Mouse (Mus musculus): Measurements from ENCODE around the gene Calcrl. TPM values are rescaled to one million over a fixed set of nuclear protein-coding genes. Genes with fewer than 3 reads are reported as not detected.

The Calcrl gene
- polyA plus RNA-seq, 1 experiment, result 0.81 TPM

DNA sequence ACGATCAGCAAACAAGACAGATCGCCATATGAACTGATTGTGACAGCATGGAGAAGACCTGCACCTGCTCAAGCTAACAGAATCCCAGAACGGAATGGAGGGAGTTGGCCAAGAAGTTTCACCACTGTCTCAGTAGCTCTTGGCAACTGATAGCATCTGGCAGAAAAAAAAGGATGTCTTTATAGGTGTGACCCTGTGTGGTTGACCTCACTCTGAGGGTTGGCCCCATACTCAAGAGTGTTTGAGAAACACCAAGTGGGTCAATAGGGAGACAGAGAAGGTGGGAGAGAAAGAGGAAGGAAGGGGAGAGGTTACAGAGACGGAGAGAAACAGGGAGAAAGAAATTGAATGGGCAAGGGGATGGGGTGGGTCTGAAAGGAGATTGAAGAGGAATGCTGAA, 41.4 kb downstream of the Calcrl start:
- no peak overlapping the region for H3K27ac ChIP-seq (ENCODE audit: insufficient read depth, low read depth, low read length)
- no peak overlapping the region for H3K4me3 ChIP-seq (ENCODE audit: low read depth, low read length)
- TF ChIP-seq POLR2A (IDR thresholded peaks at IDR 0.05; ENCODE audit: low read depth, low read length), result no peak
- TF ChIP-seq CTCF (IDR thresholded peaks at IDR 0.05; ENCODE audit: extremely low read depth, insufficient read length, insufficient replicate concordance, low read depth, low read length), result no peak
- H3K36me3 ChIP-seq (ENCODE audit: control insufficient read depth, insufficient read depth, low read length), result no peaks in the 10 kb centered on the region
- H3K27me3 ChIP-seq (ENCODE audit: control insufficient read depth, insufficient read depth, low read length), result no peaks in the 10 kb centered on the region
- WGBS, result 48% methylated on average over 4 of the region's 4 CpGs
- H3K4me1 ChIP-seq (ENCODE audit: control insufficient read depth, insufficient read depth, insufficient read length, low read length), result no peaks in the 10 kb centered on the region; the same call in 1 of the 2 replicates

DNA sequence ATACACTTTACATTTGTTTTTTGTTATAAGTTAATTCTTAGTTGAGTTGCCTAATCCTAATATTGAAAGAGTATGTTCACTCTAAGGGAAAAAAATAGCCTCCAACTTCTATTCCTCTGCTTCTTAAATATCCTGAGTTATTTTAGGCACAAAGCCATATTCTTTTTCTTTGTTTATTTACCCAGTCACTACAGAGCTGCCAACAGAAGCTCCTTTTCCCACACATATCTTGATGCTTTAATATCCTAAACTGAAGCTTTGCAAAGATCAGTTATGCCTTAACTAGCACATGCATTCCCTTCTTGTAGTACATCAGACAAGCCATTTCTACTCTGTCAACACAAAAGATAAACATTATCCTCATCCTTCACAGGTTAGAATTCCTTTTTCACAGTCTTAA, 42.7 kb downstream of the Calcrl start:
- TF ChIP-seq CTCF (IDR thresholded peaks at IDR 0.05; ENCODE audit: extremely low read depth, insufficient read length, insufficient replicate concordance, low read depth, low read length) (no peak), POLR2A (IDR thresholded peaks at IDR 0.05; ENCODE audit: low read depth, low read length) (no peak)
- H3K4me3 ChIP-seq (ENCODE audit: low read depth, low read length), result no peak overlapping the region
- no peaks in the 10 kb centered on the region; the same call in 1 of the 2 replicates for H3K4me1 ChIP-seq (ENCODE audit: control insufficient read depth, insufficient read depth, insufficient read length, low read length)
- H3K27me3 ChIP-seq (ENCODE audit: control insufficient read depth, insufficient read depth, low read length), result no peaks in the 10 kb centered on the region
- H3K27ac ChIP-seq (ENCODE audit: insufficient read depth, low read depth, low read length), result no peak overlapping the region
- no peaks in the 10 kb centered on the region for H3K36me3 ChIP-seq (ENCODE audit: control insufficient read depth, insufficient read depth, low read length)

DNA sequence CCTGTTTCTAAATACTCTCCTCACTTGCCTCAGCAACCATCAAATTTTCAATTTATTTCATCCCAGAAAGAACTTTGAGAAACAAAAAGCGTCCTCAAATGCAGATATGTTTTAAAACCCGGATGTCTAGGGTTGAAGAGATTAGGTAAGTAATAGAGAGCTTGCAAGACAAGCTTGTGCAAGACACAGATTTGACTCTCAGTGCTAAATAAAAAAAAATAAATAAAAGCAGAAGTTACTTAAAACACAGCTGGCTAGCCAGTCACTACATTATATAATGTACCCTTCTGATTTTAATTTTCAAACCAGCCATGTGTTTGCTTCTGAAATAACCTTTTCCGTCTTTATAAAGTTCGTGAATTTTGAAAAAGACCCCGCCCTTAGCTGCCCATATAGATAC, 43.2 kb downstream of the Calcrl start:
- Histone ChIP-seq H3K27ac (ENCODE audit: insufficient read depth, low read depth, low read length) (no peak overlapping the region), H3K36me3 (ENCODE audit: control insufficient read depth, insufficient read depth, low read length) (no peaks in the 10 kb centered on the region), H3K27me3 (ENCODE audit: control insufficient read depth, insufficient read depth, low read length) (no peaks in the 10 kb centered on the region), H3K4me1 (ENCODE audit: control insufficient read depth, insufficient read depth, insufficient read length, low read length) (no peaks in the 10 kb centered on the region; the same call in 1 of the 2 replicates), H3K4me3 (ENCODE audit: low read depth, low read length) (no peak overlapping the region)
- WGBS, result 81% methylated on average over 5 of the region's 5 CpGs
- TF ChIP-seq POLR2A (IDR thresholded peaks at IDR 0.05; ENCODE audit: low read depth, low read length) (no peak), CTCF (IDR thresholded peaks at IDR 0.05; ENCODE audit: extremely low read depth, insufficient read length, insufficient replicate concordance, low read depth, low read length) (no peak)

DNA sequence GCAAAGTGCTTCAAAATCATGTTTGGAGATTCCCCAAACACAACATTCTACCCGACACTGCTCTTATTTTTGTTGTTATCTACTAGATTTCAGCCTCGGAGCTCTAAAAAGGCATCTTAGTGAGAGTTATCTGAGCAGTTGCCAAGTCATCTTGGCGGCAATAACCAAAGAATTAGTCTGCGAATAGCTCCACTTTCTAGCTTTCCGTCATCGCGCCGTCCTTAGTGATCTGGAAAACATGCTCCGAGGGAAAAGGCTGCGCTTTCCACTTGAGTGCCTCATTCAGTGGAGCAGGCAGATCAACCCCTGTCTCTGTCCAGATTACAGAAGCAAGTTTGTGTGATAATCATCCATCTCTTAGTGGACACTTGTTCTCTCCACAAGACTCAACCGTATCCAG, 44.4 kb downstream of the Calcrl start:
- Histone ChIP-seq H3K27me3 (ENCODE audit: control insufficient read depth, insufficient read depth, low read length) (no peaks in the 10 kb centered on the region), H3K27ac (ENCODE audit: insufficient read depth, low read depth, low read length) (no peak overlapping the region), H3K36me3 (ENCODE audit: control insufficient read depth, insufficient read depth, low read length) (no peaks in the 10 kb centered on the region), H3K4me3 (ENCODE audit: low read depth, low read length) (no peak overlapping the region), H3K4me1 (ENCODE audit: control insufficient read depth, insufficient read depth, insufficient read length, low read length) (no peaks in the 10 kb centered on the region; the same call in 1 of the 2 replicates)
- WGBS, result 82% methylated on average over 11 of the region's 11 CpGs
- TF ChIP-seq POLR2A (IDR thresholded peaks at IDR 0.05; ENCODE audit: low read depth, low read length), result no peak
- TF ChIP-seq CTCF (IDR thresholded peaks at IDR 0.05; ENCODE audit: extremely low read depth, insufficient read length, insufficient replicate concordance, low read depth, low read length), result no peak

DNA sequence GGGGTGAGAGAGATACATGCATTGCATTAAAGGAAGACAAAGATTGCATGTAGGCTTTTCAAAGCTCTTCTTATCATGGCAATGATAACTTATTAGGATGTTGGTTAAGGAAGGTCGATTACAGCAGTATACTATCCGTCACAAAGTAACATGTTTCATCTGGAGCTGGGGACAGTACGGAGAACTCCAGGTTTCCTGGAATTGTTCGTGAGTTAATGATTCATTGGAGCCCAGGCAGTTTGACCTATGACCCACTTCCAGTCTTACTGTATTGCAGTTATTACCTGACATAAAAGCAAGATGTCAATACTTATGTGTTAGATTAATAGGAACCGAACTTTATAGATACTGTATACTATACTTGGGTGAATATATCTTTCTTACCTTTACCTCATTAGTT, 46.5 kb downstream of the Calcrl start:
- H3K27ac ChIP-seq (ENCODE audit: insufficient read depth, low read depth, low read length), result no peak overlapping the region
- WGBS, result 18% methylated on average over 5 of the region's 5 CpGs
- no peak overlapping the region for H3K4me3 ChIP-seq (ENCODE audit: low read depth, low read length)
- no peaks in the 10 kb centered on the region; the same call in 1 of the 2 replicates for H3K4me1 ChIP-seq (ENCODE audit: control insufficient read depth, insufficient read depth, insufficient read length, low read length)
- TF ChIP-seq POLR2A (IDR thresholded peaks at IDR 0.05; ENCODE audit: low read depth, low read length) (no peak), CTCF (IDR thresholded peaks at IDR 0.05; ENCODE audit: extremely low read depth, insufficient read length, insufficient replicate concordance, low read depth, low read length) (no peak)
- no peaks in the 10 kb centered on the region for H3K27me3 ChIP-seq (ENCODE audit: control insufficient read depth, insufficient read depth, low read length)
- no peaks in the 10 kb centered on the region for H3K36me3 ChIP-seq (ENCODE audit: control insufficient read depth, insufficient read depth, low read length)

DNA sequence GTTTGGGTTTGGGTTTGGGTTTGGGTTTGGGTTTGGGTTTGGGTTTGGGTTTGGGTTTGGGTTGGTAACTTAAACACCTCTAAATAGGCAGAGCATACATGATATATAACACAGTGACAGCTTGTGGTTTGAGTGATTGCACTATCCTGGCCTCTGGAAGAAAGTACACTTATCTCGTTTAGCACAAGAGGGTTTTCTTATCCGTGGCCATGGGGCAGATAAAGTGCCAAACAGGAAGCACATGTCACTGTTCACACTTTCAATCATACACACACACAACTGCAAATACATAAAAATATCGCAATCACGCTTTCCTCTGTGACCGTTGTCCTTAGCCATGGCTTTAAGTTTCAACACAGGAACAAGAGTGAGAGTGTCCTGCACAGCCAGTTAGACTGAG, 56.0 kb downstream of the Calcrl start:
- no peaks in the 10 kb centered on the region for H3K36me3 ChIP-seq (ENCODE audit: control insufficient read depth, insufficient read depth, low read length)
- no peak overlapping the region for H3K27ac ChIP-seq (ENCODE audit: insufficient read depth, low read depth, low read length)
- H3K4me3 ChIP-seq (ENCODE audit: low read depth, low read length), result no peak overlapping the region
- H3K27me3 ChIP-seq (ENCODE audit: control insufficient read depth, insufficient read depth, low read length), result no peaks in the 10 kb centered on the region
- TF ChIP-seq POLR2A (IDR thresholded peaks at IDR 0.05; ENCODE audit: low read depth, low read length) (no peak), CTCF (IDR thresholded peaks at IDR 0.05; ENCODE audit: extremely low read depth, insufficient read length, insufficient replicate concordance, low read depth, low read length) (no peak)
- H3K4me1 ChIP-seq (ENCODE audit: control insufficient read depth, insufficient read depth, insufficient read length, low read length), result no peaks in the 10 kb centered on the region
- 23% methylated on average over 5 of the region's 5 CpGs for WGBS

DNA sequence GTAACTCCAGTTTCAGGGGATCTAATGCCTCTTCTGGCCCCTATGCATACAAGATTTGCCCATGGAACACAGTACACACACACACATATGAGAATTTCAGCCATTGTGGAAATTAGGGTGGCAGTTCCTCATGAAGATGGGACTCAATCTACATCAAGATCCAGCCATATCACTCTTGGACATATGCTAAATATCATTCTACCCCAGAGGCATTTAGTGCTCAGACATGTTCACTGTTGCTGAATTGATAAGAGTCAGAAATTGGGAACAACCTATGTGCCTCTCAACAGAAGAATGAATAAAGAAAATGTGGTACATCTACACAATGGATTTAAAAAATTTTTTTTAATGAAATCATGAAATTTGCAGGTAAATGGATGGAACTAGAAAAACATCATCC, 58.5 kb downstream of the Calcrl start:
- Histone ChIP-seq H3K4me1 (ENCODE audit: control insufficient read depth, insufficient read depth, insufficient read length, low read length) (no peaks in the 10 kb centered on the region), H3K27ac (ENCODE audit: insufficient read depth, low read depth, low read length) (no peak overlapping the region), H3K36me3 (ENCODE audit: control insufficient read depth, insufficient read depth, low read length) (no peaks in the 10 kb centered on the region), H3K27me3 (ENCODE audit: control insufficient read depth, insufficient read depth, low read length) (no peaks in the 10 kb centered on the region), H3K4me3 (ENCODE audit: low read depth, low read length) (no peak overlapping the region)
- TF ChIP-seq POLR2A (IDR thresholded peaks at IDR 0.05; ENCODE audit: low read depth, low read length) (no peak), CTCF (IDR thresholded peaks at IDR 0.05; ENCODE audit: extremely low read depth, insufficient read length, insufficient replicate concordance, low read depth, low read length) (no peak)

DNA sequence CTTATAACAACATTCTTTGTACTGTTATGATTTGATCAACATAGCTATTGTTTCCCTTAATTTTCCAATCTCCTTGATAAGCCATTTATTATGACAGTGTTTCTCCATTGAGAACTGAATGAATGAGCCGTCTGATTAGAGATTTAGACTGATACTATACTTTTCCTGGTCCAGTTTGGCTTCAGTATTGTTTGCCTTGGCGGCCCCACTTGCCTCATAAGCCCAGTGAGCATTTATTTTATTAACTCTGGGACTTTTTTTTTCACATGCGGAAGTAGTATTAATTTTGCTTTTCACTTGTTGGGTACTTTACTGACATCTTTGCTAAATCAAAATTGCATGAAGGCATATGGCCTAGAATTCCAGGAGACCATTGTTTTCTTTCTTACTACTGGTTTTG, 59.9 kb downstream of the Calcrl start:
- WGBS, result 50% methylated on average over 3 of the region's 3 CpGs
- 0 out of 2 replicates have a peak, but pooled peaks cover 1% of the 10 kb centered on the region for H3K36me3 ChIP-seq (ENCODE audit: control insufficient read depth, insufficient read depth, low read length)
- no peak overlapping the region for H3K4me3 ChIP-seq (ENCODE audit: low read depth, low read length)
- no peaks in the 10 kb centered on the region for H3K27me3 ChIP-seq (ENCODE audit: control insufficient read depth, insufficient read depth, low read length)
- no peak overlapping the region for H3K27ac ChIP-seq (ENCODE audit: insufficient read depth, low read depth, low read length)
- H3K4me1 ChIP-seq (ENCODE audit: control insufficient read depth, insufficient read depth, insufficient read length, low read length), result no peaks in the 10 kb centered on the region
- TF ChIP-seq CTCF (IDR thresholded peaks at IDR 0.05; ENCODE audit: extremely low read depth, insufficient read length, insufficient replicate concordance, low read depth, low read length) (no peak), POLR2A (IDR thresholded peaks at IDR 0.05; ENCODE audit: low read depth, low read length) (no peak)
